Mouse (Mus musculus) left cerebral cortex, adult 8-10 months (tissue): ENCODE results near the gene Snx21. TPM values are rescaled to one million over a fixed set of nuclear protein-coding genes. Genes with fewer than 3 reads are reported as not detected.

Experiments
- DNase-seq, 2 experiments: peaks; one replicate each; pipeline ENCODE4 v3.0.0; 2022; ENCODE audit warnings: low spot score in 2 of 2
- total RNA-seq, 4 experiments: library from RNA; stranded (reverse); gene quantifications; 2 replicates each; pipeline ENCODE4 v1.2.4; 2022

The Snx21 gene
- total RNA-seq, result 10 to 100 TPM; 46.4 to 53.8 (median 51.0) TPM

DNA sequence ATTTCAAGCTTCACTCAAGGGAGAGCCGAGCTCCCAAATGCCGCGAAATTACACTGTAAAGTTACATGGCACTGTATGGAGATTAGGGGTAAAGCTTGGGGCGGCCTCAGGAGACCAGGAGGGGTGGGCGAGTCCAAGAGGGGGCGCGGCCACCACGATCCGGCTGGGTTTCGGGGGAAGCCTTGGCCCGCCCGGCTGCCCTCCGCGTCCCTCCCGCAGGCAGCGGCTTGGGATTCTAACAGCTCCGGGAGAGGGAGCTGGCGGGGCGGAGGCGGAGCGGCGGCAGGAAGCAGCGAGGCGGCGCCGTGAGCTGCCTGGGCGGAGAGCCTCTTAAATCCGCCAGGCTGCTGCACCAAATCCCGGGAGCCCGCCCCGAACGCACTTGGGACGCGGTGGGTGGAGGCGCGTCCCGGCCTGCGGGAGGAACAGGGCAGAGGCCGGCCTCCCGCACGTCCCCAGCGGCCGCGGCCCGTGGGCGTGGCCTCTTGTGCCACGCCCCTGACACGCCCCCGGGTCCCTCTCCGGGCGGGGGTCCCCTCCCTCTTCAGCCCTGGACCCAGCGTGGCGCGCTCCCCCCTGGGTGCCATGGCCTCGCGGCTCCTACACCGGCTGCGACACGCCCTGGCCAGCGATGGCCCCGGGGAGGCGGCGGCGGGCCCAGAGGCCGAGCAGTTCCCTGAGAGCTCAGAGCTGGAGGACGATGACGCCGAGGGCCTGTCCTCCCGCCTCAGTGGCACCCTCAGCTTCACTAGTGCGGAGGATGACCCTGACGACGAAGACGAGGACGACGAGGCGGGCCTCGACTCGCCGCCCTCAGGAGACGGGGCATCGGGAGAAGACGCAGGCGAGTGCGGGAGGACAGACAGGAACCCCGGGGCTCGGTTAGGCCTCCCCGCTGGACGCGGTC, at the start of gene Snx21:
TSS of gene Snx21 (plus strand) at position 343 of the 907 bp plus-strand sequence.
- peak; percentile 76 to 91 for DNase-seq

DNA sequence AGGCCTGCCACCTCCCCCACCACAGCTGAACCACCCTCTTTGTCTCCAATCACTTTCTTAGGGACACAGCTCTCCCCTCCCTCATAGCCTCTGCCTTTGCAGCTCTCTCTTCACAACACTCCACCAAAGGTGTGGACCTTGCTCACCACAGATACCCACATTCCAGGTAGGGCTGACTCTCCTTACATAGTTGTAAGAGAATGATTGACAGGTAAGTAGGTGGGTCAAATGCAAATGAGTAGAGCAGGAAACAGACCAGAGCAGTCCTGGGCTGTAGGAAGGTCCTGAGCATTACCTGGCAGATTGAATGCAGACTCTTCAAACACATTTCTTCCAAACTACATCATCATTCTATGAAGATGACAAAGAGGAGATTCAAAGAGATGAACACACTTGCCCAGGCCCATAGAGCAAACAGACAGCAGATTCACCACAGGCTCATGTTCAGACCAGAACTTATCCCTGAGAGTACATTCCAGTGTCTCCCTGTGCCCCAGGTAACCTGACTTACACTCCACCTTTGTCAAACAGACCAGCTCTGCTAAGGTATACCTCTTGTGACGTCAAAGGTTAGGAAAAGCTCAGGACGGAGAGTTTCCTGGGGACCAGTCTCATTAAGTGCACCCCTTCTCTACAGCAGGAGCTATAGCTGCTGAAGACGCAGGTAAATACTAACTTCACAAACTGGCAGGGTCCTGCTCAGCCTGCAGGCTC, 48.1 kb upstream of the Snx21 start:
- no peak for DNase-seq

DNA sequence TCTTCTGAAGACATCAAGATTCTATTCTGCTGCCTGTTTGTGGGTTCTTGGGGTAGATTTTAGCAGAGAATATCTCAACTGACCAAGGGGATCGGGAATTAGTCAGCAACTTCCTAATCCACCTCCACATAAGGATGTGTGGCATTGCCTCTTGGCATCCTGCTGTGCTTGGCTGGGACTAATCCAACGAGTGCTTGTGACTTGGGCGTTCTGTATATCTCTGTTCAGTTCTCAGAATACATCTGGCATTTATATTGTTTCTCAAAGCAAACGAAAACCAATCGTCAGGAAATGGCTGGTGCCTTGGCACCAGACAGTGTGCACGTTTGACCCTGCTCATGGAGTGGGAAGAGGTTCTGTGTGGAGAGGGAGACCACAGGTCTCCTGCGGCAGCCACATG, 45.7 kb upstream of the Snx21 start:
- DNase-seq, result no peak

DNA sequence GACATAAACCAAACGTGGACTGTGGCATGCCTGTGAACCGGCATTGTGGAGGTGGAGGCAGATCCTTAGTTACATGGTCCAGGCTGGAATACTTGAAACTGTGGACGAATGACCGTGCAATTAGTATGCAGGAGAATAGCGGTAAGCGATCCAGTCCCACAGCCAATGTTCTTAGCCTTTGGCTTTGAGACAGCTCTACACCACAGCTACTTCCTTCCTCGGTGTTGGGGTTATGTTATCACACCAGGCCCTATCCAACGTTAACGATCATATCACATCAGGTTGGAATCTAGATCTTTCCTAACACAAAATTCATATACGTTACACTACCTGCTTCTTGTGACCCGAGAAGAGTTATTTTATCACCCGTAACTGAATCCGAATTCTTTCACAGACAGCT, 40.6 kb upstream of the Snx21 start:
- no peak for DNase-seq

DNA sequence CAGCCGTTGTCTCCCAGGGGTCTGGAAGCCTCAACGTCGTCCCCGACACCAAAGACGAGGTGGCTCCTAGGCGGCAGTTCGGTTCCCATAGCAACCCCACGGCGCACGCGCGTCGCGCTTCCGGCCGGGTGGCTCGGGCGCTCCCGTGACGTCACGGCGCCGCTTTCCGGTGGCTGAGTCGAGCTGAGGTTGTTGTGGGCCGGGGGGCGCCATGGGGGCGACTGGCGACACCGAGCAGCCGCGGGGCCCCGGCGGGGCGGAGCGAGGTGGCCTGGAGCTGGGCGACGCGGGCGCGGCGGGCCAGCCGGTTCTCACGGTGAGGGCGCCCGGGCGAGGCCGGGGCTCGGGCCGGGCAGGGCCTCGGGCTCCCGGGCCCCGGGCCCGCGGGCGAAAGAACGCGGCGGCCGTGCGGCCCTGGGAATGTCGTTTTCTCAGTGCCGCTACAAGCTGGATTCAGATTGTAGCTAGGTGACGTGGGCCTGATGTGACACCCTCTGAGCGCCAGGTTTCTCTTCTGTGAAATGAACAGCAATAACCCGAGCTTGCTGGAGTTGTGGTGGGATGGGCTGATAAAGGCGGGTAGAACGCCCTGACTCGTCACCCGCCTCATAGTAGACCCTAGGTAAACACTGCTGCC, 39.7 kb upstream of the Snx21 start, which contains the start of the genes Wfdc3 and Dnttip1:
TSS of gene Wfdc3 (minus strand) at position 89 of the 637 bp plus-strand sequence.
TSS of gene Dnttip1 (plus strand) at position 141 of the 637 bp plus-strand sequence.
- DNase-seq, result peak; percentile 90

DNA sequence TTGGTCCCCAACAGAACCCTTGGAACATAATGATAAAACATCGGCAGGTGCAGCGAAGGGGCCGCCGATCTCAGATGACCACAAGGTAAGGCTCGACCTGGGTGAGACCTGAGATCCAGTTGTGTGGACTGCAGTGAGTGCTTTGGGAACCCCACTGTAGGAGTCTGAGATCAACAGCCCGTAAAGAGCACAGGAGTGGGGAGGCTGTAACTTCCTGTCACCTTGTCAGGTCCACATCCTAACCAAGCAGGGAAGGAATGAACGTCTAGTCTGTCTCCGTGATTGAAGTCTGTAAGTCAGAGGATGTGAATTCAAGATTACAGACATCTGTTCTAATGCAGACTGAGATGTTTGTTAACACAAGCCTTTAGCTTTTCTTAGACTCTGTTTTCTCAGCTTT, 38.9 kb upstream of the Snx21 start:
- DNase-seq, result no peak

DNA sequence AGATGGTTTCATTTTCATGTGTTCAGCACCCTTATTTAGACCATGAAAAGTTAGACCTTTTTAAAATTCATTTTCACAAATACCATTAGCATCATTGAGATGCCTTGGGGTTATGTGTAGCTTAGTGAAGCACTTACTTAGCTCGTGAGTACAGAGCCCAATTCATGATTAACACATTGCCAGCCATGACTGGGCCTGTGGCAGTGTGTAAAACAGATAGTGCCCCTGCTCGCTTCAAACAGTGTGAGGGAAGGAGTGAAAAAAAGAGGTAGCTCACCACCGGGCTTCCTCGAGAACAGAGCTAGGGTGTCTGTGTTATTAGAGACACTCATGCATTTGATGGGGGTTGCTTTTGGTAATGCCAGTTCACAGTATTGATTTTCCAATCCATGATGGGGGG, 37.4 kb upstream of the Snx21 start:
- DNase-seq, result no peak

DNA sequence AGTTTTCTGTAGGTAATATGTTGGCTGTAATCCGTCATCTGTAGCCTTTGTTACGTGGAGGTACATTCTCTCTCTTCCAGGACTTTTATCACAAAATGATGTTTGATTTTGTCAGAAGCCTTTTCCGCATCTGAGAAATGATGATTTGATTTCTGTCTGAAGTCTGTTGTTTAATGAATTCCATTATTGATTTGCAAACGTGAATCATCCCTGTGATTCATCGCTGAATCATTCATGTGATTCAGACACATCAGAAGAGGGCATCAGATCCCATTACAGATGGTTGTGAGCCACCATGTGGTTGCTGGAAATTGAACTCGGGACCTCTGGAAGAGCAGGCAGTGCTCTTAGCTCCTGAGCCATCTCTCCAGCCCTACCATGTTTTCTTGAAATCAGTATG, 36.6 kb upstream of the Snx21 start:
- no peak for DNase-seq

DNA sequence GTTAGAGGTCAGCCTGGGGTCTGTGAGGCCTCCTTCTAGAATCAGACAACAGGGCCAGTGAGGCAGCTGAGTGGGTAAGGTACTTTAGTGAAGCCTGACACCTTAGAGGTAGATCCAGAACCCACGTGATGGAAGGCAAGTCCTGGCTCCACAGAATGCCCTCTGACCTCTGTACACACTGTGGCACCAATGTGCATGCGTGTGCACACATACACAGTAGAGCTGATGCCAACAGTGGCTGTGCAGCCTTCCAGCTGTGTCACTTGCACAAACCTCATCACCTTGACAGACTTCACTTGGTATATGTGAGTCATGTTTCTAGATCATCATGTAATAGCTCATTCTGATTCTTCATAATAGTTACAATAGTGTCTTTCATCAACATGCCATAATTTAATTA, 33.2 kb upstream of the Snx21 start:
- no peak for DNase-seq

DNA sequence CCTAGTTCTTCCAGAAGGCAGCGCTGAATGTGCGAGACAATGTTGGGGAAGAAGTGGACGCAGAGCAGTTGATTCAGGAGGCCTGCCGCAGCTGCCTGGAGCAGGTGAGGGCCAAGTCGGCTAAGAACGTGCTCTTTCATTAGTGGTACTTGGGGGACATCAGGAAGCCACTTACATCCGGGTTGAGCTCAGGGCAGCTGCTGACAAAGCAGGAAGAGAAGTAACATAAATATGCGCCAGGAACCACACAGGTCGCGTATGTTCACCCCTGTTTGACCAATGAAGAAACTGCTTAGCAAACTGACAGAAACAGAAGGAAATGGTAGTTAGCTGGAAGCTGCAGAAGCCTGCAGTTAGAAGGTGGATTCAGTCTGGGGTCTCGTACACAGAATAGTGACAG, 31.5 kb upstream of the Snx21 start:
- no peak for DNase-seq

DNA sequence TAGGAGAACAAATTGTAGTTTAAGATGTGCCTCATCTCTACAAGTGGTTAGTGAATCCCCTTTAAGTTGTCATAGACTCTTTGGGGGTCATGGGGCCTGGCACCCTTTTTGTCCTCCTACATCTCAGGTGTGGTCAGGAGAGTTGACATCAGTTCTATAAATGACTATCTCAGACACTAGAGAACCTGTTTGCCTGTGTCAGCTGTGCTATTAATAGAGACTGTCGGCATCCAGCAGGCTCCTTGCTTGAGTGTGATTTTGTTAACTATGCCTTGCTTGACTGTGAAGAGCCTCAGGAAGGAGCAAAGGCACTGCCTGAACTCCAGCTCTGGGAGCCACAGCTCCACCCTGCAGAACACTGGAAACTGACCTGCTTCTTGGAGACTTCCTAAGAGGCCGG, 30.8 kb upstream of the Snx21 start:
- no peak for DNase-seq

DNA sequence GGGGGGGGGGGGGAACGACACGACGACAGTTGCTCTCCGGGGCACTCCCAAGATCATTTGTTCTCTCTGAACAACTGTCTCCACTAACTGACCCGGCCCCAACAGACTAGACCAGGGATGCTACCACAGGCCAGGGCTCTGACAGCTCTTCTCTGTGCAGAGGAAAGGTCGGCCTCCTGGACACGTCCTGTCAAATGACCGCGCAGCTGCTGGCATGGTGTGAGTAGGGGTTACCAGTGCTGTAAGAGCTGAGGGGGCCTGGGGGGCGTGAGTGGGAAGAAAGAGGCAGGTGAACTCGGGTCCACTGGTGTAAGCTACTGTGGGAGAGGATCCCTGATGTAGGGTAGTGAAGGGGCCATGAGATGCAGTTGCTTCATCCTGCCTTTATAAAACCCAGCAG, 27.8 kb upstream of the Snx21 start:
- no peak for DNase-seq

DNA sequence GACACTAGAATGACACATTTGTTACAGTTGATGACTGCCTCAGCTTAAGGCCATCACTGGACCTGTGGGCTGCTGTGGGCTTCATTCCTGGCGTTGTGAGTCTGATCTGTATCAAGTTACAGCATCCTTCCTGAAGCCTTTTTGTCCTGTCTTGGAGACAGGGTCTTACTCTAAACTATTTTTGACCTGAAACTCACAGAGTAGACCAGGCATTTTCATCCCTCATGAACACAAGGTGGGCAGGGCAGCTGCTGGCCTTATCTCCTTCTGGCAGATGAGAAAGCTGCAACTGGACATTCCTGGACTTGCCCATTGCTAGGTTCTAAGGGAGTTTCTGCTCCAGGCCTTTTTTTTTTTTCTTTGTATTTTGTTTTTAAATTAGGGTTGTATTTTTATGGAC, 26.9 kb upstream of the Snx21 start:
- no peak for DNase-seq

DNA sequence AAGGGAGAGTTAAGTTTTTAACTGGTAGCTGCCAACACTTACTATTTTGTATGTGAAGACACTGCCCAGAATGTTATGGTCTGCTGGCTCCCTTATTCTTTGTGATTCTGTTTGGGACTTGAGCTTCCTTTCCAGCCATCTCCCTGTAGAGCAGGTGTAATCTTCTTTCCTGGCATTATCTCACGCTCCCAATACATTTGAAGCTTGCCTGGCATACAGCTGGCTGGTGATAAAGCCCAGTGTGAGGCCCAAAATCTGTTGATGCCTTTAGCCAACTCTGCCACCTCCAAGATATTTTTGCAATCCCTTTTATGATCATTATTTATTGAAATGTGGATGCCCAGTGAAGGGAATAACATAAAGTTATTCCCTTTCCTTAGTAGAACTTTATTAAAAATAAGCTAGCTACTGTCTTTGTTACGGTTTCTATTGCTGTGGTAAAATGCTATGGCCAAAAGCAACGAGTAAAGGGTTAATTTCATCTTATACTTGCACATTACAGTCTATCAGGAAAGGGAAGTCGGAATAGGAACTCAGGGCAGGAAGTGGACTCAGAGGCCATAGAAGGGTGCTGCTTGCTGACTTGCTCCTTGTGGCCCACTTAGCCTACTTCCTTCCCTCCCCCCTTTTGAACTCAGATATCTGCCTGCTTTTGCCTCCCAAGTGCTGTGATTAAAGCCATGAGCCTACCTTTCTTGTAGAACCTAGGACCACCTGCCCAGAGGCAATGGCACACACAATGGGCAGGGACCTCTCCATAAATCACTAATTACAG, 25.4 kb upstream of the Snx21 start:
- no peak for DNase-seq

DNA sequence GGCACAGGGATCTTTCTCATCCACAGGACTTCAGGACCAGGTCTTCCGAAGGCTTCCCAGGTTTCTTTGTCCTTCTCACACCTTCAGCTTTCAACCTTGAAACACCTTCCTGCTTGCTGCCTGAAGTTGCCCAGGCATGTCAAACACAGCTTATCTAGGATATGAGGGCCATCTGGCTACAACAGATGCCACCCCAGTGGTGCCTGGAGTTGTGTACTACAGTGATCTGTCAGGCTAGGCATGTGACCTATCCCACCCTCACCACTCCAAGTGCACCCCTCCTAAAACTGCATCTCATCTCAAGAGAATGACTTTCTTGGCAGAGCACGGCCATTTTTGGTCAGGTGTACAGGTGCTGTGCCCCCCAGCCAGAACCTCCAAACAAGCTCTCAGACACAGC, 24.1 kb upstream of the Snx21 start:
- no peak for DNase-seq

DNA sequence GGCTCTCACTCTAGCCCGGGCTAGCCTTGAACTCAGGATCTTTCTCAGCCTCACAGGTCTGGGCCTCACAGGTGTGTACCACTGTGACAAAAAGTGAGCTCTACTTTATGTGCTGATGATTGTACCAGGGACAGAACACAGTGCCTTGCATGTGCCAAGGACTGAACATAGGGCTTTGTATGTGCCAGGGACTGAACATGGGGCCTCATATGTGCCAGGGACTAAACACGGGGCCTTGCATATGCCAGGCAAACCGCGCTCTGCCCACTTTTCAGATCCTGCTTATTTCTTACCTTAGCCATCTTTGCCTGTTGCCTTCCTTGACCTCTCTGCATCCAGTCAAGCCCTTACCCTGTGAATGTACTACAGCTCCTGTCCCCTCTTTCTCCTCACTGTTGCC, 23.7 kb upstream of the Snx21 start:
- no peak for DNase-seq

DNA sequence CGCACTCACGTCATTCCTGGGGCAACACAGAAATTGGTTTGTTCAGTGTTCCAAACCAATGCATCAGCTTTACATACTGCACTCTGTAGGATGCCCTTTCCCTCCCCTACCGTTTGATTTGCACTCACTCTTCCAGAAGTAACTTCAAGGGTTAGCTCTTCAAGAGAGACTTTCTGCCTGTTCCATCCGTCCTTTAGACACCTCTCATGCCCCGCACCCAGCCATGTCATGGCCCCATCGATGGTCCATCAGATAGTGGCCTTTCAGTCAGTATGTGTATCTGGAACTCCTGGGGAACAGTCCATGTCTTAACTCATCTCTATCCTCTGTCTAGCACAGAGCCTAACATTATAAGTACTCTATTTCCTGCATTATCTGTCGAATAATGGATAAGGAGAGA, 23.0 kb upstream of the Snx21 start:
- no peak for DNase-seq

DNA sequence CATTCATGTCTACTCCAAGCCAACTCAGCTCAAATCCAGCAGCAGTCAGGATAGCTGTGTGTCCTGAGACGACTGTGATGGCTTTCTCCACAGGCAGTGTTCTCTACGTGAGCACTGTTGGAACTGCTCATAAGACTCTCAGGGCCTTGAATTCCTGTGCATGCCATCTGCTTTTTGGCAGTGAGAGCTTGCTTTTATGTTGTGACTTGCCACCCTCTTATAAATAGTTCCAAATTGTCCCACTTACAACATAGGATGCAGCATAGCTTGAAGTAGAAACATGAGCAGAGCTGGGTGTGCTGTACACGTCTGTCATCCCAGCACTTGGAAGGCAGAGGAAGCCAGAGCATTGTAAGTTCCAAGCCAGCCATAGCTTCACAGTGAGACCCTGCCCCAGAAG, 19.8 kb upstream of the Snx21 start:
- DNase-seq, result no peak

DNA sequence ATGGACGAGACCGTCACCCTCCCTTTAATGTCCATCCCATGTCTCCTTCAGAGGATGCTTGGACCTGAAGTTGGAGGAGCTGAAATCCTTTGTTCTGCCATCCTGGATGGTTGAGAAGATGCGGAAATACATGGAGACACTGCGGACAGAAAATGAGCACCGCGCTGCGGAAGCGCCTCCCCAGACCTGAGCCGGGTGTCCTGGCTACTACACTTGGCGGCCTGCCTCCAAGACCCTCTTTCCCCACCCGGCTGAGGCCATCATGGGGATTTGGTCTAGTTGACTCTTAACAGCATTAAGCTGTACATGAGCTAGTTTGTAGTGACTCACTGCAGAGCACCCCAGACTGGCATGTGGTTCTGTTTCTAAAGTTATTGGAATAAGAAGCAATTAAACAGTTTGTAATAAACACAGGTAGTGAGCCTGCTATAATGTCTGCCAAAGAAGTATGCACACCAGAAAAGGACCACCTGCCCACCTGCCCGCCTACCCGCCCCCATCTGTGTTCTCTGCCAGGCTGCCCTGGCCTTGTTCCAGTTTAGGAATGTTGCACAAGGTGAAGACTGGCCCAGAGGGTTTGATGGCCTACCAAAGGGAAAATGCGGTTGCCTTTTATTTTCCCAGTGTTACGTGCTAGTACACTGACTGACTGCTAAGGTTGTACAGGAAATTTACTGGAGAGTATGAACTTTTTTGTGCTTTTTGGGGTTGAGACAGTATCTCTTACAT, 17.6 kb upstream of the Snx21 start:
- no peak for DNase-seq

DNA sequence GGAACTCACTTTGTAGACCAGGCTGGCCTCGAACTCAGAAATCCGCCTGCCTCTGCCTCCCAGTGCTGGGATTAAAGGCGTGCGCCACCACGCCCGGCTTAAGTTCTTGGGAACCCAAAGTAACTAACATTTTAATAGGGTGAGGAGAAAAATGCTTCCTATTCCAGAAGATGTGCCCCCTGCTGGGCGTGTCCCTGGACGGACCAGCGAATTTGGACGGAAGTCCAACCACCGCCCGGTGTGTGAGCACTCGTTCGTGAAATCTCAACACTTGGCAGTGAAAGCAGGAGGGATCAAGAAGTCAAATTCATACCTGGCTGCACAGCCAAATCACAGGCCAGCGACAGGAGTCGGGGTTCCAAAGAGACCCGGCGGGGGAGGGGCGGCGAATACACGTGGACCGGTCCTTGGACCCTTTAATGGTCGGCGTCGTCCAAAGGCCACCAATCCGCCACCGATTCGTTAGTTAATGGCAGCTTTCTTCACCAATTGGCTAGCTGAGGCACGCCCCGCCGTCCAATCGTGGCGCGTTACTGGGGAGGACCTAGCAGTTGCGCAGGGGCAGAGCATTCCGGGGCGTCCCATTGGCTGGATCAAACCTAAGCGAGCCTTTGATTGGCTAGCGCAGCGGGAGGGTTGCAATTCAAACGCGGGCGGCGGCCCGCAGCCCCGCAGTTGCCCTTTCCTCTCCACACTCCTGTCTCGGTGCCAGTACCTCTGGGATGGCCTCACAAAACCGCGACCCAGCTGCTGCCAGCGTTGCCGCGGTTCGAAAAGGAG, 16.2 kb upstream of the Snx21 start, which contains the start of gene Ube2c:
TSS of gene Ube2c (plus strand) at position 641 of the 780 bp plus-strand sequence.
- peak; percentile 97 to 98 for DNase-seq
